Mouse (Mus musculus) spleen, adult 18-20 months (tissue): ENCODE measurements around the gene Gm21761.
"Not testable (repeated sequence)": the region's sequence is repeated elsewhere in the genome, so short reads cannot be mapped to it uniquely, and the experiment has no call there.

ENCODE experiments used
- DNase-seq, 2 experiments: peaks; one replicate each; pipeline ENCODE4 v3.0.0; 2022; ENCODE audit warnings: mixed read lengths in 2 of 2

The Gm21761 gene

GRCm38 (mm10) chr13:119929172-119929571, at the start of gene Gm21761:
Gene Gm21761 (minus strand): TSS chr13:119929272.
- DNase-seq = not testable (repeated sequence)

GRCm38 (mm10) chr13:119969163-119969562, 40.1 kb upstream of the Gm21761 start:
- not testable (repeated sequence) for DNase-seq

- not testable (repeated sequence) for DNase-seq
These were observed 39.1 kb upstream of the Gm21761 start for GRCm38 (mm10) chr13:119968193-119968592.

GRCm38 (mm10) chr13:119965968-119966367, 36.9 kb upstream of the Gm21761 start:
- DNase-seq = peak; percentile 4 to 13

GRCm38 (mm10) chr13:119965302-119965952, 36.4 kb upstream of the Gm21761 start:
- not testable (repeated sequence) for DNase-seq

GRCm38 (mm10) chr13:119962856-119963255, 33.8 kb upstream of the Gm21761 start:
- not testable (repeated sequence) for DNase-seq

- DNase-seq = not testable (repeated sequence)
These were observed 26.5 kb upstream of the Gm21761 start for GRCm38 (mm10) chr13:119955567-119955966.

GRCm38 (mm10) chr13:119955089-119955488, 26.0 kb upstream of the Gm21761 start:
- DNase-seq = not testable (repeated sequence)

GRCm38 (mm10) chr13:119950706-119951105, 21.6 kb upstream of the Gm21761 start, which contains the start of gene B020031M17Rik:
Gene B020031M17Rik (minus strand): TSS chr13:119950806.
- DNase-seq = not testable (repeated sequence)

GRCm38 (mm10) chr13:119924597-119925340, 4.3 kb downstream of the Gm21761 start:
- not testable (repeated sequence) for DNase-seq

GRCm38 (mm10) chr13:119916966-119917722, 11.9 kb downstream of the Gm21761 start:
- DNase-seq = not testable (repeated sequence)

- DNase-seq = not testable (repeated sequence)
These were observed 12.6 kb downstream of the Gm21761 start for GRCm38 (mm10) chr13:119916449-119916848.

GRCm38 (mm10) chr13:119898549-119898948, 30.5 kb downstream of the Gm21761 start:
- not testable (repeated sequence) for DNase-seq

GRCm38 (mm10) chr13:119894685-119895084, 34.4 kb downstream of the Gm21761 start, which contains the start of gene Tcstv1:
Gene Tcstv1 (minus strand): TSS chr13:119894785.
- not testable (repeated sequence) for DNase-seq

- not testable (repeated sequence) for DNase-seq
These were observed 42.2 kb downstream of the Gm21761 start for GRCm38 (mm10) chr13:119886896-119887295.

GRCm38 (mm10) chr13:119864395-119864999, 64.6 kb downstream of the Gm21761 start:
- DNase-seq = not testable (repeated sequence)

- DNase-seq = not testable (repeated sequence)
These were observed 66.7 kb downstream of the Gm21761 start for GRCm38 (mm10) chr13:119862399-119862798.
